ENCODE assay signal across 18 mouse cellular contexts in genomic region chr19:12473201-12473641, GRCm38 (mm10). TPM values are rescaled to one million over a fixed set of nuclear protein-coding genes. Genes with fewer than 3 reads are reported as not detected.
DNase-seq lines count a peak whose midpoint lies in the region; ATAC-seq and TF ChIP-seq lines count a peak whose summit lies in the region.
"Had no signal": no experiment of that assay in that cellular context is flagged by ENCODE, and none has a peak within 500 bp of the region (broad histone marks: within the 10 kb centered on the region; RNA-seq: fewer than 3 reads in every experiment).

No protein-coding gene starts in this region.

- H3K79me2 ChIP-seq in myocyte (ENCODE audit: control insufficient read depth, insufficient read depth): no peaks in the 10 kb centered on the region

- no peaks in the 10 kb centered on the region for H3K27me3 ChIP-seq in myocyte (ENCODE audit: control insufficient read depth, insufficient read depth, insufficient read length)
- no peaks in the 10 kb centered on the region for H3K27me3 ChIP-seq in forebrain, embryonic 16.5 days (replicated peaks; ENCODE audit: control insufficient read depth, insufficient read depth, low read length)

- no peak overlapping the region for H3K9ac ChIP-seq in forebrain, embryonic 16.5 days (replicated peaks; ENCODE audit: low read depth, low read length)

- peaks cover 9% of the 10 kb centered on the region for H3K4me1 ChIP-seq in forebrain, embryonic 16.5 days (replicated peaks; ENCODE audit: control insufficient read depth, insufficient read depth, low read length)

- H3K27ac ChIP-seq in layer of hippocampus, adult 2 months: peak overlapping the region; percentile 36; the same call in 1 of the 2 replicates
- H3K27ac ChIP-seq in forebrain, embryonic 16.5 days (ENCODE audit: low read length): no peak overlapping the region
- H3K27ac ChIP-seq: hindbrain, embryonic 10.5 days; midbrain, embryonic 10.5 days had no signal

- intact Hi-C loops in heart, postnatal 25 days (cut with DNase I): no loop called here

- peaks cover 29% of the 10 kb centered on the region for H3K36me3 ChIP-seq in myocyte (ENCODE audit: control insufficient read depth, insufficient read depth)
- H3K36me3 ChIP-seq in forebrain, embryonic 16.5 days (ENCODE audit: control insufficient read depth, insufficient read depth): peaks cover 6% of the 10 kb centered on the region

- no peak for DNase-seq in layer of hippocampus, adult 2 months (ENCODE audit: low spot score in 2 of 2)
- DNase-seq in layer of hippocampus, postnatal 14 days (ENCODE audit: low spot score in 2 of 2): no peak
- peak; percentile 67 for DNase-seq in CD4-positive helper T cell, adult 2 months (ENCODE audit: low read depth, low spot score)
- DNase-seq in urinary bladder, adult 18-20 months (ENCODE audit: low spot score in 2 of 2): no peak
- DNase-seq in heart, postnatal 25 days (ENCODE audit: low spot score): no peak
- DNase-seq: adrenal gland, postnatal 10 days; cerebellum, adult 11-12 months; kidney, adult 9 months had no signal

- H3K9me3 ChIP-seq in forebrain, embryonic 16.5 days (ENCODE audit: control insufficient read depth, low read length): no peaks in the 10 kb centered on the region
- H3K9me3 ChIP-seq: hindbrain, embryonic 10.5 days; midbrain, embryonic 10.5 days had no signal

- no peak overlapping the region for H3ac ChIP-seq in myocyte (ENCODE audit: control insufficient read depth, insufficient read length)

- no peak for TF ChIP-seq CTCF in layer of hippocampus, adult 2 months (conservative IDR thresholded peaks at IDR 0.05)

- TF ChIP-seq POLR2A in myocyte (IDR thresholded peaks at IDR 0.05; ENCODE audit: insufficient read length, low read depth): no peak

- WGBS in forebrain, embryonic 16.5 days: 88% methylated on average over 4 of the region's 4 CpGs

- peak overlapping the region; percentile 63 for H3K4me2 ChIP-seq in myocyte (ENCODE audit: low read depth)
- H3K4me2 ChIP-seq in forebrain, embryonic 16.5 days (ENCODE audit: low read length): no peak overlapping the region
- H3K4me2 ChIP-seq: liver, embryonic 11.5 days had no signal

- ATAC-seq in activated CD4-positive, CD25-positive, alpha-beta regulatory T cell, adult 4 months: peak; percentile 56
- no peak for ATAC-seq in forebrain, embryonic 16.5 days
- ATAC-seq: forebrain, embryonic 14.5 days had no signal

- H3K4me3 ChIP-seq in layer of hippocampus, adult 2 months: no peak overlapping the region
- no peak overlapping the region for H3K4me3 ChIP-seq in myocyte
- H3K4me3 ChIP-seq in forebrain, embryonic 16.5 days (replicated peaks; ENCODE audit: low read length): no peak overlapping the region
- H3K4me3 ChIP-seq: hindbrain, embryonic 10.5 days; midbrain, embryonic 10.5 days had no signal

TF ChIP-seq in myocyte, 11 proteins besides CTCF, POLR2A, EP300 and RAD21:
- peak; percentile 92 for TF ChIP-seq USF1 (IDR thresholded peaks at IDR 0.05; ENCODE audit: low read depth)
- peak; percentile 94 for TF ChIP-seq SRF (IDR thresholded peaks at IDR 0.05; ENCODE audit: control insufficient read depth, insufficient read length, low read depth)
- TF ChIP-seq CEBPB (IDR thresholded peaks at IDR 0.05; ENCODE audit: insufficient read depth, poor library complexity, severe bottlenecking): no peak

RNA-seq across cellular contexts. Expression of gene Mpeg1, which starts 12.6 kb away (rescaled TPM):
- 1 to 10 TPM; 5.4 to 6.6 TPM for total RNA-seq in layer of hippocampus, adult 2 months (2021)
- 1 to 10 TPM; 5.4 to 5.6 TPM for total RNA-seq in layer of hippocampus, postnatal 14 days (2021)
- under 1 TPM in 1 of 2 experiments, not detected in 1; 0.28 TPM for polyA plus RNA-seq in activated CD4-positive, CD25-positive, alpha-beta regulatory T cell, adult 4 months (2017; shearing (Covaris generic))
- 0.06 TPM for polyA plus RNA-seq in myocyte (2012; fragmentation: generic; extraction: Trizol)
- 0.39 and 0.47 TPM in 2 replicates for polyA plus RNA-seq in forebrain, embryonic 16.5 days (2015; fragmentation: Nextera tagmentation; extraction: Ambion mirVana)
- 1 to 10 TPM; 7.4 to 8.3 TPM for total RNA-seq in heart, postnatal 25 days (2021)

RNA-seq across cellular contexts. Expression of gene Dtx4, which starts 28.0 kb away (rescaled TPM):
- total RNA-seq in layer of hippocampus, adult 2 months (2021): 10 to 100 TPM; 32.5 to 35.9 TPM
- 10 to 100 TPM; 37.0 to 41.8 TPM for total RNA-seq in layer of hippocampus, postnatal 14 days (2021)
- 1 to 10 TPM; 3.5 to 3.7 TPM for polyA plus RNA-seq in activated CD4-positive, CD25-positive, alpha-beta regulatory T cell, adult 4 months (2017; shearing (Covaris generic))
- 21.2 TPM for polyA plus RNA-seq in myocyte (2012; fragmentation: generic; extraction: Trizol)
- 20.3 and 21.3 TPM in 2 replicates for polyA plus RNA-seq in forebrain, embryonic 16.5 days (2015; fragmentation: Nextera tagmentation; extraction: Ambion mirVana)
- total RNA-seq in heart, postnatal 25 days (2021): 1 to 10 TPM; 6.8 to 8.1 TPM

RNA-seq across cellular contexts. Expression of gene Pfpl, which starts 45.5 kb away (rescaled TPM):
- total RNA-seq in layer of hippocampus, adult 2 months (2021): not detected
- total RNA-seq in layer of hippocampus, postnatal 14 days (2021): not detected
- polyA plus RNA-seq in activated CD4-positive, CD25-positive, alpha-beta regulatory T cell, adult 4 months (2017; shearing (Covaris generic)): under 1 TPM in 1 of 2 experiments, not detected in 1; 0.33 TPM
- polyA plus RNA-seq in myocyte (2012; fragmentation: generic; extraction: Trizol): 0.02 TPM
- polyA plus RNA-seq in forebrain, embryonic 16.5 days (2015; fragmentation: Nextera tagmentation; extraction: Ambion mirVana): not detected in 2 replicates
- total RNA-seq in heart, postnatal 25 days (2021): not detected
- total RNA-seq: adrenal gland, postnatal 10 days; left cerebral cortex, adult 18-20 months had no signal
- polyA plus RNA-seq: forebrain, embryonic 14.5 days; gonadal fat pad, adult 2 months; hindbrain, embryonic 10.5 days; liver, embryonic 11.5 days; midbrain, embryonic 10.5 days; neural tube, embryonic 11.5 days had no signal

RNA-seq across cellular contexts. Expression of gene Olfr1441, which starts 56.0 kb away (rescaled TPM):
- not detected for total RNA-seq in layer of hippocampus, adult 2 months (2021)
- total RNA-seq in layer of hippocampus, postnatal 14 days (2021): not detected
- not detected for polyA plus RNA-seq in activated CD4-positive, CD25-positive, alpha-beta regulatory T cell, adult 4 months (2017; shearing (Covaris generic))
- not detected for polyA plus RNA-seq in myocyte (2012; fragmentation: generic; extraction: Trizol)
- not detected in 2 replicates for polyA plus RNA-seq in forebrain, embryonic 16.5 days (2015; fragmentation: Nextera tagmentation; extraction: Ambion mirVana)
- not detected for total RNA-seq in heart, postnatal 25 days (2021)
- total RNA-seq: adrenal gland, postnatal 10 days; left cerebral cortex, adult 18-20 months had no signal
- polyA plus RNA-seq: forebrain, embryonic 14.5 days; gonadal fat pad, adult 2 months; hindbrain, embryonic 10.5 days; liver, embryonic 11.5 days; midbrain, embryonic 10.5 days; neural tube, embryonic 11.5 days had no signal
